Mouse (Mus musculus) heart, postnatal 36 days (tissue): ENCODE results near the gene Bcl2l11. TPM values are rescaled to one million over a fixed set of nuclear protein-coding genes. Genes with fewer than 3 reads are reported as not detected.

Source experiments
- DNase-seq, 2 experiments: peaks; one replicate each; pipeline ENCODE4 v3.0.0; 2021 to 2022
- intact Hi-C: fragments of 180-260 bp; cut with DNase I; formaldehyde crosslinking; loops from one replicate; pipeline ENCODE4 v1.15.1; 2025
- total RNA-seq, 2 experiments: library from RNA; stranded (reverse); gene quantifications; 2 replicates each; pipeline ENCODE4 v1.2.3; 2021

The Bcl2l11 gene
- total RNA-seq, 2 experiments from 2014 or later, result 17.7 to 21.9 TPM

GRCm38 (mm10) chr2:128104815-128105214 is 21.0 kb upstream of the Bcl2l11 start:
- intact Hi-C loops, result no loop called here
- DNase-seq, result peak in 1 of 2 experiments; percentile 6

GRCm38 (mm10) chr2:128105651-128106050 is 20.2 kb upstream of the Bcl2l11 start:
- intact Hi-C loops, result no loop called here
- no peak for DNase-seq

- no peak for DNase-seq
- intact Hi-C loops, result no loop called here
Observed at GRCm38 (mm10) chr2:128111537-128111936, 14.3 kb upstream of the Bcl2l11 start.

GRCm38 (mm10) chr2:128114621-128115020 is 11.2 kb upstream of the Bcl2l11 start:
- no peak for DNase-seq
- intact Hi-C loops, result no loop called here

GRCm38 (mm10) chr2:128115579-128115978 is 10.3 kb upstream of the Bcl2l11 start:
- DNase-seq, result no peak

GRCm38 (mm10) chr2:128117605-128118004 is 8.2 kb upstream of the Bcl2l11 start:
- intact Hi-C loops, result no loop called here
- DNase-seq, result no peak

More at GRCm38 (mm10) chr2:128115579-128115978, 10.3 kb upstream of the Bcl2l11 start:
- intact Hi-C loops, result no loop called here

GRCm38 (mm10) chr2:128118971-128119370 is 6.9 kb upstream of the Bcl2l11 start:
- intact Hi-C loops, result no loop called here
- DNase-seq, result no peak

- peak; percentile 67 to 69 for DNase-seq
- intact Hi-C loops, result loop anchor here (1.0 to 2.0 kb wide), 3 partner anchors 190 to 451 kb away; no protein-coding TSS in a partner anchor
Observed at GRCm38 (mm10) chr2:128122491-128122890, 3.3 kb upstream of the Bcl2l11 start.

- intact Hi-C loops, result loop anchor here (1.0 to 2.0 kb wide), 3 partner anchors 190 to 450 kb away; no protein-coding TSS in a partner anchor
- peak; percentile 43 to 48 for DNase-seq
Observed at GRCm38 (mm10) chr2:128122891-128123771, 2.7 kb upstream of the Bcl2l11 start.

GRCm38 (mm10) chr2:128123921-128124683 is 1.7 kb upstream of the Bcl2l11 start:
- intact Hi-C loops, result loop anchor here (2.0 kb wide), 4 partner anchors 125 to 235 kb away; no protein-coding TSS in a partner anchor
- peak in 1 of 2 experiments; percentile 21 for DNase-seq

- intact Hi-C loops, result loop anchor here (2.0 kb wide), 3 partner anchors 124 to 236 kb away; no protein-coding TSS in a partner anchor
- no peak for DNase-seq
Observed at GRCm38 (mm10) chr2:128124693-128125092, 1.1 kb upstream of the Bcl2l11 start.

- DNase-seq, result no peak
- intact Hi-C loops, result no loop called here
Observed at GRCm38 (mm10) chr2:128126591-128127051, 783 bp downstream of the Bcl2l11 start.

GRCm38 (mm10) chr2:128127121-128127671 is 1.4 kb downstream of the Bcl2l11 start:
- DNase-seq, result peak; percentile 93 to 94
- intact Hi-C loops, result no loop called here

GRCm38 (mm10) chr2:128127691-128128292 is 2.0 kb downstream of the Bcl2l11 start:
- peak; percentile 78 to 84 for DNase-seq
- intact Hi-C loops, result loop anchor here (2.0 kb wide), 1 partner anchor 47 kb away; no protein-coding TSS in a partner anchor

GRCm38 (mm10) chr2:128128532-128128931 is 2.7 kb downstream of the Bcl2l11 start:
- no peak for DNase-seq
- intact Hi-C loops, result loop anchor here (2.0 kb wide), 1 partner anchor 46 kb away; no protein-coding TSS in a partner anchor

- intact Hi-C loops, result no loop called here
- no peak for DNase-seq
Observed at GRCm38 (mm10) chr2:128131503-128131902, 5.7 kb downstream of the Bcl2l11 start.

GRCm38 (mm10) chr2:128132635-128133034 is 6.8 kb downstream of the Bcl2l11 start:
- intact Hi-C loops, result no loop called here
- DNase-seq, result no peak

GRCm38 (mm10) chr2:128133865-128134264 is 8.0 kb downstream of the Bcl2l11 start:
- intact Hi-C loops, result no loop called here

GRCm38 (mm10) chr2:128134474-128134873 is 8.6 kb downstream of the Bcl2l11 start:
- intact Hi-C loops, result no loop called here
- DNase-seq, result no peak

More at GRCm38 (mm10) chr2:128133865-128134264, 8.0 kb downstream of the Bcl2l11 start:
- DNase-seq, result no peak

GRCm38 (mm10) chr2:128134948-128135347 is 9.1 kb downstream of the Bcl2l11 start:
- intact Hi-C loops, result loop anchor here (5.0 kb wide), 1 partner anchor 97 kb away; no protein-coding TSS in a partner anchor
- DNase-seq, result no peak
